Mouse (Mus musculus): ENCODE data around the gene Dydc2. TPM values are rescaled to one million over a fixed set of nuclear protein-coding genes. Genes with fewer than 3 reads are reported as not detected.

Dydc2 gene
- polyA plus RNA-seq (2016; fragmentation: Nextera tagmentation; extraction: Ambion mirVana), result 0.44 and 0.65 TPM in 2 replicates

DNA sequence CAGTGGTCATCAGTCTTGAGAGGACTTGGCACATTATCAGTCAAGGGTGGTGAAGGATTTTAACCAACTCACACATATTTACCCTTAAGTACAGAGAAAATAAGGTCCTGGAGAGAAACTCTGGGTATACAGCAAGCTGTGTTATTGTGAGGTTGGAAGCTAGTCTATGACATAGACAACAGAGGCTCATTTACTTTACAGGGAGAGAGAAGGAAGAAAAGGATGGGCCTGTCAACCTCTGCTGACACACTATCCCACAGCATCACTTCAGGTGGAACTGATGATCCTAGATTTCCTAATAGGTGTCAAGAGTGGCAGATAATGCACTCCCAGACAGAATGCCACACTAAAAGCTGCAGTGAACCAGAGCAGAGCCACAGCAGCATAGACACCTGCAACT, at the start of gene Dydc2:
TSS of gene Dydc2 (minus strand) at position 101 of the 400 bp plus-strand sequence.
- no peaks in the 10 kb centered on the region for H3K9me3 ChIP-seq
- DNase-seq (ENCODE audit: low spot score), result no peak
- H3K27ac ChIP-seq, result no peak within 1 kb of the TSS
- H3K27me3 ChIP-seq (ENCODE audit: insufficient read depth, poor library complexity, severe bottlenecking), result no peaks in the 10 kb centered on the region
- no peak within 1 kb of the TSS for H3K4me3 ChIP-seq
- peaks cover 15% of the 10 kb centered on the region for H3K4me1 ChIP-seq
- no peaks in the 10 kb centered on the region for H3K36me3 ChIP-seq

DNA sequence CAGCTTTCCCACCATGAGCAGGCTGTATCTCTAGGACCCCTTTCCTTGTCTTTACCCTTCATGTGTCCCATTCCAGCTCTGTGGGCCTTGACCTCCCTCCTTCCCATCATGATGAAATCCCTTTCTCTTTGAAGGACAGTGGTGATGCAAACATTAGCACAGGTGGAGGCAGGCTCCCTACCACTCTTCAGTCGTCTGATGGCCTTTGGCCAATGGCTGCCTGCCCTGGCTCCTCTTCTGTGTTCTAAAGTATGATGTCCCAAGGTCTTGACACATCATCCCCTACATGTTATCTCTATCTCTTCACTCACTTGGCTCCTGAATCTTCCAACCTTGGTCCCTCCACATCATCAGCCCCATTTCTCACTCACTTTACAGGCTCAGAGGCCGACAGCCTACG, 47.3 kb upstream of the Dydc2 start:
- no peak for DNase-seq (ENCODE audit: low spot score)
- H3K9me3 ChIP-seq, result no peaks in the 10 kb centered on the region
- 75% methylated on average over 3 of the region's 3 CpGs for WGBS
- no peaks in the 10 kb centered on the region for H3K27me3 ChIP-seq (ENCODE audit: insufficient read depth, poor library complexity, severe bottlenecking)
- no peak overlapping the region for H3K4me3 ChIP-seq
- H3K36me3 ChIP-seq, result no peaks in the 10 kb centered on the region
- no peak overlapping the region for H3K27ac ChIP-seq
- H3K4me1 ChIP-seq, result peaks cover 17% of the 10 kb centered on the region

DNA sequence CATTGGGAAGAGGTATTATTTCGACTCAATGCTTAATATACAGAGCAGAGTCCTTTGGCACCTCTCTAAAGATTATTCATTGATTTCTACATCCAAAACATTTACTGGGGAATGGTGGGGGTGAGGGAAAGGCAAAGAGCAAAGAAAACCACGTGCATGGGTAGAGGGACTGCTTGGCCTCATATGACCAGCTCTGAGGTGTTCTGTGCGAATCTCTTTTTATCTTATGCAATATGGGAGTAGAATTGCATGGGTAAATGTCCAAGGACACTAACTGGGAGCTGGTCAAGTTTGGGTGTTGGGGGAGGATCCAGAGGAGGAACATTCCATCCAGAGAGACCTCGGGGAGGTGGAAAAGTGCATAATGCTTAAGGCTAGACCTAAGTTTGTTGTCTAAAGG, 43.9 kb upstream of the Dydc2 start:
- H3K4me3 ChIP-seq, result no peak overlapping the region
- H3K9me3 ChIP-seq, result no peaks in the 10 kb centered on the region
- H3K27ac ChIP-seq, result no peak overlapping the region
- 76% methylated on average over 4 of the region's 4 CpGs for WGBS
- no peaks in the 10 kb centered on the region for H3K27me3 ChIP-seq (ENCODE audit: insufficient read depth, poor library complexity, severe bottlenecking)
- no peaks in the 10 kb centered on the region for H3K36me3 ChIP-seq
- DNase-seq (ENCODE audit: low spot score), result no peak
- peaks cover 8% of the 10 kb centered on the region for H3K4me1 ChIP-seq

DNA sequence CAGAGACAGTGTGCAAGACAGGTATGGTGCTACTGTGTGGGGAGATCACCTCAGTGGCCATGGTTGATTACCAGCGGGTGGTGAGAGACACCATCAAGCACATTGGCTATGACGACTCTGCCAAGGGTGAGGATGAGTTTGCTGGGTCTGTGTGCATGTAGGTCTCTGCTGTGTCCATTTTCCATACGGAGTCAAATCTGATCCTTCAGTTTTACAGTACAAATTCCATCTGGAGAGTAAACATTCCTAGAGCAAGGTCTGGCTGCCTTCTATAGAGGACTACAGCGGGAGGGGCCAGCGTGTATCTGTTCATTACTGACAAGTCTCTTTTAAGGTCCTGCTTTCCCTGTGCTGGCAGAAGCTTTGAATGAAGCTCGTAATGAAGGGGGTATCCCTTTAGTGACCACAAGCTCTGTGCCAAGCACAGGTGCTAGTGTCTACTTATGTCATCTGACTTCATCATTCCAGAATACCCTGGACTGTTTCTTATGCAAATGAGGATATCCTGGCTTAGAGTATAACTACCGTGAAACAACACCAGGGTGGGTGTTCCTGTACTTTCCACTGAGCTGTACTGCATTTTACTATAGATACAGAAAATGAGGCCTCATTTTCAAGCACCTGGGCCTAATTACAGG, 42.1 kb upstream of the Dydc2 start:
- Histone ChIP-seq H3K27me3 (ENCODE audit: insufficient read depth, poor library complexity, severe bottlenecking) (no peaks in the 10 kb centered on the region), H3K4me3 (no peak overlapping the region), H3K9me3 (no peaks in the 10 kb centered on the region), H3K27ac (no peak overlapping the region), H3K4me1 (no peaks in the 10 kb centered on the region), H3K36me3 (no peaks in the 10 kb centered on the region)
- DNase-seq (ENCODE audit: low spot score), result no peak
- 78% methylated on average over 7 of the region's 7 CpGs for WGBS

DNA sequence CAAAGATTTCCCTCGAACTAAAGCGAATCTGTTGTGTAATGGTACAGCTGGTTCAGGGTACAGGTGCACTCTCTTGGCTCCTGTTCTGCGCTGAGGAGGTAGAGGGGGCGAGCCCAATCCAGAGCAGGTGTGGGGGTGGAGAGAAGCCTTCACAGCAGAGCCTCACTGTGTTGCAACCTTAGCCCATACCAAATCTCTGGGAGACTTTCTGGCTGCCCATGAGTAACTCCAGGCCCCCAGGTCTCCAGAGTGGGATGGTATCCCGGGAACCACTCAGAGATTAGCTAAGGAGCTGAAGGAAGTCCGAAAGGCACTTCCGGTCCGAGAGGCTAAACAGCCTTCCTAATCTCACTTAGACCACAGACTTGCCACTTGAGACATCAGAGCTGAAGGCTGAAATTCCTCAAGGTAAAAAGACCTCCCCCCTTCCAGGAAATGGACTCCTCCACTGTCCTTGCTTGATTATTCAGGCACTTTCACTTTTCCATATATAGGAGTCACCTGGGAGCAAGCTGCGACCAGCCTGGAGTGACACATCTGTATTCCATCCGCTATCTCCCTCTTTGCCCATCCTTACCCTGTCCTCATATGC, 35.9 kb upstream of the Dydc2 start, which contains the start of gene Mat1a:
TSS of gene Mat1a (plus strand) at position 183 of the 592 bp plus-strand sequence.
- Histone ChIP-seq H3K27me3 (ENCODE audit: insufficient read depth, poor library complexity, severe bottlenecking) (no peaks in the 10 kb centered on the region), H3K27ac (peak within 1 kb of the TSS; percentile 42; the same call in 1 of the 2 replicates), H3K4me3 (peak within 1 kb of the TSS; percentile 38), H3K36me3 (no peaks in the 10 kb centered on the region), H3K9me3 (no peaks in the 10 kb centered on the region), H3K4me1 (0 out of 2 replicates have a peak, but pooled peaks cover 7% of the 10 kb centered on the region)
- WGBS, result 44% methylated on average over 10 of the region's 10 CpGs
- no peak for DNase-seq (ENCODE audit: low spot score)

DNA sequence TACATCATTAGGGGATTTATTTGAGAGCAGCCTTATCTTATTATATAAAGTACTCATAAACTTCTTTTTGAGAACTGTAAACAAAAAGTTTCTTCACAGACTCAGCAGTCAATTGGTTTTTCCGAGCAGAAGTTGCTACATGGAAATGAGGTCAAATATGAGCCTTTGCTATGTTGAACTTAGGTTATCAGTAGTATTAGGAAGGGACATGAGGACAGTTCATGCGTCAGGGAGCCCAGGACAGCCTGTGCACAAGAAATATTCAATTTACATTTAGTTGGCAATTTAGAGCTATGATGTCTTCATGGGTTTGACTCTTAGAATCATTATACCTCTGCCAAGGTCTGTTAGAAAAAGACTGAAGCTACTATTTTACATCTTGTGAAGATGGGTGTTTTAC, 33.3 kb upstream of the Dydc2 start:
- Histone ChIP-seq H3K27me3 (ENCODE audit: insufficient read depth, poor library complexity, severe bottlenecking) (no peaks in the 10 kb centered on the region), H3K4me1 (peaks cover 10% of the 10 kb centered on the region; the same call in 1 of the 2 replicates), H3K4me3 (no peak overlapping the region), H3K27ac (no peak overlapping the region), H3K9me3 (no peaks in the 10 kb centered on the region), H3K36me3 (no peaks in the 10 kb centered on the region)
- WGBS, result 67% methylated on average over 2 of the region's 2 CpGs
- no peak for DNase-seq (ENCODE audit: low spot score)

DNA sequence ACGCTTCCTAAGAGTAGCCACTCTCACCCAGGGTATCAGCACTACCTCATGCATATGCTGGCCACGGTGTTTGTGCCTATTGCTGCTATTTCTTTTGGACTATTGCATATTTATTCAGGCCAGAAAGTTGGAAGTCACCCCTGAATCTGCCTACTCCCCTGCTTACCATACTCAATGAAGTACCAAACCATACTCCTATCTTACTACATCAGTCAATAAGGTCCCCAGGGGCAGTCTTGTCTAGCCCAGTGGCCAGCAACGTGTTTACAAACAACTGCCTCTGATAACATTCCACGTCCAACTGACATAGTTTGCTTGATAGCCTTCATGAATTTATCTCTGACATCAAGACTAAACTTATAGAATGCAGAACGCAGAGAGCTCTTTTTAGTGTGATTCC, 32.2 kb upstream of the Dydc2 start:
- Histone ChIP-seq H3K27me3 (ENCODE audit: insufficient read depth, poor library complexity, severe bottlenecking) (no peaks in the 10 kb centered on the region), H3K36me3 (no peaks in the 10 kb centered on the region), H3K4me1 (peaks cover 10% of the 10 kb centered on the region; the same call in 1 of the 2 replicates), H3K4me3 (no peak overlapping the region), H3K27ac (no peak overlapping the region), H3K9me3 (no peaks in the 10 kb centered on the region)
- 76% methylated on average over 5 of the region's 5 CpGs for WGBS
- DNase-seq (ENCODE audit: low spot score), result no peak

DNA sequence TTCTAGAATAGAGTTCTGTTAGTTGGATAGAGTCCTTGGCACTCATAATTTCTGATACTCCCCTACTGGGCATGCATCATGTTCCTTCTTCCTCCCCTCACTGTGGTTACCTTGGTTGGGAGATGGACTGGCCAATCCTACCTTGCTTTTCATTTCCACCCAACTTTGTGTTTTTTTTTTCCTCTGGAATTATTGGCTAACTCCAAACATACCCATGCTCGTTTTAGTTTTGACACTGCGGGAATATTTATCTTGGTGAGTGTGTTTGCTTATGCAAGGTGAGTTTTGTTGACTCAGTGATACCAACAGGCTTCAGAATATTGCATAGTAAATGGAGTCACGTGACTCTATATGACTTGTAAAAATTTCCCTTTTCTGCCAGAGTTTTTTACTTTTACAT, 31.7 kb upstream of the Dydc2 start:
- Histone ChIP-seq H3K27me3 (ENCODE audit: insufficient read depth, poor library complexity, severe bottlenecking) (no peaks in the 10 kb centered on the region), H3K4me1 (peaks cover 10% of the 10 kb centered on the region; the same call in 1 of the 2 replicates), H3K36me3 (no peaks in the 10 kb centered on the region), H3K4me3 (no peak overlapping the region), H3K27ac (no peak overlapping the region), H3K9me3 (no peaks in the 10 kb centered on the region)
- no peak for DNase-seq (ENCODE audit: low spot score)
- 82% methylated on average over 3 of the region's 3 CpGs for WGBS

DNA sequence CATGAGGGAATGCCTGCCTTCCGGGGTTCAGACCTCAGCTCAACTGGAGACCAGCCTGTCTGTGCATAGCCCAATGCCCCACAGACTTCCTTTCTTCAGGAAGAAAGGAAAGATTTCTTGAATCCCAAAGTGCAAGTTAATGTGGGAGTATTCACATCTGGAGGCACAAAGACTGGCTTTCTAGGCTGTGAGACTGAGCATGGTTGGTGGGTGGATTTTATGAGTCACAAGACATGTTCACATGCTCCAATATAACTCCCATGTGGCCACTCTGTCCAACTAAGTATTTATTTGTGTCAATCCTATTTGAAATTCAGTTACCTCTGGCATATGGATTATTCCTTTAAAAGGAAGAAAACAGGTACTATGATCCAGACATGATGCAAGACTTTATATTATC, 29.7 kb upstream of the Dydc2 start:
- WGBS, result 82% methylated on average over 1 of the region's 1 CpGs

DNA sequence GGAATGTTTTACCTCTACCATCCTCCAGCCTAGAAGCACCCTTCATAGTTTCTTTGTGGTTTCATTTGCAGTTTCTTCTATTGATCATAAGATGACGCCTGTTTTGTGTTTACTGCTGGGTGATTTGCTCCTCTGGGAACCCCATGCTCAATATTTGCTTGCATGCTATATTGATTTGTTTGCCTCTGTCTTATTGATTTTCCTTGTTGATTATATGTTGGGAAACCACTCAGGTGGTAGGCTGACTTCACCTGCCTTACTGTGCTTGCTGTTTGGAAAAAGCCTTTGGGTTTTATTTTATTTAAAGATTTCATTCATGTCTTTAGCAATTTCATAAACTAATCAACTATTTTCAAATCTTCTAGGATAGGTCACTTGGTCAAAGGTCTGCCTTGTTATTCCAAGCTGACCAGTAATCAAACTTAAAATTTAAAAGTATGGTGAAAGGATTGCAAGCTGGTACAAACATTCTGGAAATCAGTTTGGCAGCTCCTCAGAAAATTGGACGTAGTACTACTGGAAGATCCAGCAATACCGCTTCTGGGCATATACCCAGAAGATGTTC, 27.4 kb upstream of the Dydc2 start:
- no peak overlapping the region for H3K4me3 ChIP-seq
- H3K27ac ChIP-seq, result no peak overlapping the region
- no peaks in the 10 kb centered on the region for H3K9me3 ChIP-seq
- no peaks in the 10 kb centered on the region for H3K27me3 ChIP-seq (ENCODE audit: insufficient read depth, poor library complexity, severe bottlenecking)
- peaks cover 3% of the 10 kb centered on the region; the same call in 1 of the 2 replicates for H3K4me1 ChIP-seq
- H3K36me3 ChIP-seq, result no peaks in the 10 kb centered on the region
- DNase-seq (ENCODE audit: low spot score), result no peak
- WGBS, result 87% methylated on average over 3 of the region's 3 CpGs

More for the DNA sequence above, 29.7 kb upstream of the Dydc2 start:
- no peaks in the 10 kb centered on the region for H3K36me3 ChIP-seq
- H3K9me3 ChIP-seq, result no peaks in the 10 kb centered on the region
- no peak for DNase-seq (ENCODE audit: low spot score)
- no peak overlapping the region for H3K27ac ChIP-seq
- no peak overlapping the region for H3K4me3 ChIP-seq
- H3K4me1 ChIP-seq, result peaks cover 3% of the 10 kb centered on the region; the same call in 1 of the 2 replicates
- no peaks in the 10 kb centered on the region for H3K27me3 ChIP-seq (ENCODE audit: insufficient read depth, poor library complexity, severe bottlenecking)

DNA sequence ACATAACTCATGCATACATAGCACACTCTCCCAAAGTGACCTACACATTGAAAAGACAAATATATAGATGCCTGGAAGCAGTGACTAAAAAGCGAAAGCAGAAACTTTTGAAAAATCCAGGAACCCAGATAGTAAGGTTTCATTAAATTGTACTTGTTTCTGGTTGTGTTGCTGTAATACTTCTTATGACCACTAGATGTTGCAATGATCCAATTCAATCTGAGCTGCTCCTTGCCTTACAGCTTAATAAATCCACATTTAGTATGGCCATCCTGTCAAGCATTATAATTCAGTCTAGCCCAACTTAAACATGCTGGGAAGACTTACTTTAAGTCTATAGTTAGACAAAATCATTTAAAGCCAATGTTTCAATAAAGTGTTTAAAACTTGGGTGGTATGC, 25.1 kb upstream of the Dydc2 start:
- no peak for DNase-seq (ENCODE audit: low spot score)
- no peak overlapping the region for H3K4me3 ChIP-seq
- 39% methylated on average over 1 of the region's 1 CpGs for WGBS

DNA sequence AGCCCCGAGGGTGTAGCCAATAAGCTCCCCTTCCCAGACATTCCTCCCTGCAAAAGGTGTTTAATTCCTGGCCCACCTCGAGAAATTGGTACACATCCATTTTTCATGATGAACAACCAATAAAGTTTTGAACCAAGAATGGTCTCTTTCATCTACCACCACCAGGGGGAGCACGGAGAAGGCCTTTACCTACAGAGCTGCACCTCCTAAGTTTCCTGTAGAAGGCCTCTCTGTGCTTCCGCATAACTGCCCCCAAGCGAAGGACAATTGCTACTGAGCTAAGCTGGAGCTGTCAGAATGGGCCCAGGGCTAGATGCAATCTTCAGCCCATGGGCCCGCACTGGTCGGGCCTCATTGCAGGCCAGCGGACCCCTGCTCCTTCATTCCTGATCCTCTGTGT, 21.8 kb upstream of the Dydc2 start:
- H3K9me3 ChIP-seq, result no peaks in the 10 kb centered on the region
- no peak overlapping the region for H3K27ac ChIP-seq
- H3K36me3 ChIP-seq, result no peaks in the 10 kb centered on the region
- no peaks in the 10 kb centered on the region for H3K27me3 ChIP-seq (ENCODE audit: insufficient read depth, poor library complexity, severe bottlenecking)
- no peak overlapping the region for H3K4me3 ChIP-seq
- no peaks in the 10 kb centered on the region for H3K4me1 ChIP-seq
- WGBS, result 37% methylated on average over 8 of the region's 8 CpGs
- DNase-seq (ENCODE audit: low spot score), result no peak

More for the DNA sequence above, 25.1 kb upstream of the Dydc2 start:
- Histone ChIP-seq H3K4me1 (peaks cover 3% of the 10 kb centered on the region; the same call in 1 of the 2 replicates), H3K36me3 (no peaks in the 10 kb centered on the region), H3K27me3 (ENCODE audit: insufficient read depth, poor library complexity, severe bottlenecking) (no peaks in the 10 kb centered on the region), H3K27ac (no peak overlapping the region), H3K9me3 (no peaks in the 10 kb centered on the region)

DNA sequence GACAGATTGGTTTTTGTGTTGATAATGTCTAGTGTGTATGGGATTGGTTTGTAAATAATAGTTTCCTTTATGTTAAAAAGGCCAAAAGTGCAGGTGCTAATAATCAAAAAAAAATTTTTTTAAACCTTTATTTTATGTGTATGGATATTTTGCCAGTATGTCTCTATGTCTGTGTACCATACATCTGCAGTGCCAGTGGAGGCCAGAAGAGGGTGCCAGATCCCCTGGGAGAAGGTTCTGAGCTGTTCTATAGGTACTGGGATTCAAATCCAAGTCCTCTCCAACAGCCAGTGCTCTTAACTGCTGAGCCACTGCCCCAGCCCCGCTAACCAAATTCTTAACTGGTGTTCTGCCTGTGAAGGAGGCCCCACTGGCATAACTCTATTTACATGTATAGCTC, 18.5 kb upstream of the Dydc2 start:
- no peak for DNase-seq (ENCODE audit: low spot score)

More for the DNA sequence above, 18.5 kb upstream of the Dydc2 start:
- no peaks in the 10 kb centered on the region for H3K9me3 ChIP-seq
- no peak overlapping the region for H3K27ac ChIP-seq
- H3K4me3 ChIP-seq, result no peak overlapping the region
- no peaks in the 10 kb centered on the region for H3K27me3 ChIP-seq (ENCODE audit: insufficient read depth, poor library complexity, severe bottlenecking)
- H3K36me3 ChIP-seq, result no peaks in the 10 kb centered on the region
- WGBS, result 72% methylated on average over 1 of the region's 1 CpGs
- no peaks in the 10 kb centered on the region for H3K4me1 ChIP-seq
